Mouse (Mus musculus): ENCODE data around the gene Chchd5. TPM values are rescaled to one million over a fixed set of nuclear protein-coding genes. Genes with fewer than 3 reads are reported as not detected.
A peak's percentile ranks its signal among the peaks of the same experiment; 100 is the strongest.

Chchd5 gene
- polyA plus RNA-seq, 1 experiment from 2014 or later = 26.9 TPM

DNA sequence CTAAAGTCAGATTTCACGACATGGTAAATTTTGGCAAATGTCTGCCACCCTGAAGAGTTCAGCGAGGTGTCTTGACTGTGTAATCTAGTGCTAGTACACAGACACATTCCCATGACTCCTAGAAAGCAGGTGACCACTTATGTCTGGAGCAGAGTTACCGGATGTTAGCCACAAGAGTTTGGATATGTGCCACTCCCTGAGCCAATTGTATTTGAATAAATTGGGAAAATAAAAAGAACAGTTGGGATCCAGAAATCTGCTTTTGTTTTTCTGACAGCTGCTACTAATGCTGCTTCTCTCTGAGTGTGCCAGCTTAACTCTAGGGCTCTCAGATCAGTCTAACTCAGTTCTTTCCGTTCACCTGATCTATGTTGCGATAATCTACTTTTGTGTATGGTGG lies 16.6 kb upstream of the Chchd5 start:
- no peak for ATAC-seq (ENCODE audit: low FRiP score, low TSS enrichment)
- H3K27ac ChIP-seq (ENCODE audit: low read depth, low read length) = no peak overlapping the region
- H3K4me3 ChIP-seq (ENCODE audit: low read length) = no peak overlapping the region
- no peak overlapping the region for H3K9ac ChIP-seq (ENCODE audit: low read depth, low read length)
- no peak overlapping the region for H3K4me2 ChIP-seq (replicated peaks; ENCODE audit: low read depth, low read length)
- H3K4me1 ChIP-seq (ENCODE audit: control insufficient read depth, insufficient read depth, low read length) = no peaks in the 10 kb centered on the region
- peaks cover 81% of the 10 kb centered on the region for H3K36me3 ChIP-seq (ENCODE audit: control insufficient read depth, insufficient read depth, low read length)
- H3K27me3 ChIP-seq (ENCODE audit: control insufficient read depth, insufficient read depth, low read length) = no peaks in the 10 kb centered on the region
- WGBS = 96% methylated on average over 5 of the region's 5 CpGs
- no peaks in the 10 kb centered on the region for H3K9me3 ChIP-seq (ENCODE audit: control insufficient read depth, low read length)

DNA sequence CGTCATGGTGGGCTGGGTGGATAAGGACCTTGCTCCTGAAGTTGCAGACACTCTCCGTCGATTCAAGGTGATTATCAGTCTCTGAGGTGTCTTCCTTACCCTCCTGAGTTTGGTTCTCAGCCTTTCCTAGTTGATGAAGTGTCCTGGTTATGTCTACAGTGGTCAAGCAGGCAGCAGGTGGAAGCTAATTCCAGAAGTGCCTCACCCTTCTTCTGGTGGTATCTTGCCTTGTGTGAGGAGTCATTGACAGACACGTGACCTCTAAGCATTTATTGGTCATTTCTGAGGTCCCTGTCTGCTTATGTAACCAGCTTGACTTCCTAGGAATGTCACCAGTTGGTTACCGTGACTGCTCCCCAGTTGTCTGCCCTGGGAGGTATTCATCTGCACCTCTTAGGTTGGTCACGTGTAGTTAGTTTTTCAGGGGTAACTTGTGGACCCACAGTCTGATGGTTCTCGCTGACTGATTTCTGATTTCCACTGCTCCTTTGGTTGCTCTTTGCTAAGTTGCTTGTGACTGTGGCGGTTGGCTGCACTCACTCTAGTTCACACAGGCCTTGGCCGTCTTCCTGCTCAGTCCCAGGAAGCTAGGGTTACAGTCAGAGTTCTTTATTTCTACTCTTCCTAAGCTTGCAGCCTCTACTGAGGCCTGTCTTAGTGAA lies 13.7 kb upstream of the Chchd5 start:
- H3K4me2 ChIP-seq (replicated peaks; ENCODE audit: low read depth, low read length) = no peak overlapping the region
- H3K36me3 ChIP-seq (ENCODE audit: control insufficient read depth, insufficient read depth, low read length) = peaks cover 88% of the 10 kb centered on the region
- WGBS = 86% methylated on average over 9 of the region's 9 CpGs
- H3K27me3 ChIP-seq (ENCODE audit: control insufficient read depth, insufficient read depth, low read length) = no peaks in the 10 kb centered on the region
- no peak overlapping the region for H3K9ac ChIP-seq (ENCODE audit: low read depth, low read length)
- no peaks in the 10 kb centered on the region for H3K4me1 ChIP-seq (ENCODE audit: control insufficient read depth, insufficient read depth, low read length)
- peak overlapping the region; percentile 4; the same call in 1 of the 2 replicates for H3K27ac ChIP-seq (ENCODE audit: low read depth, low read length)
- ATAC-seq (ENCODE audit: low FRiP score, low TSS enrichment) = no peak
- H3K4me3 ChIP-seq (ENCODE audit: low read length) = no peak overlapping the region
- no peaks in the 10 kb centered on the region for H3K9me3 ChIP-seq (ENCODE audit: control insufficient read depth, low read length)

DNA sequence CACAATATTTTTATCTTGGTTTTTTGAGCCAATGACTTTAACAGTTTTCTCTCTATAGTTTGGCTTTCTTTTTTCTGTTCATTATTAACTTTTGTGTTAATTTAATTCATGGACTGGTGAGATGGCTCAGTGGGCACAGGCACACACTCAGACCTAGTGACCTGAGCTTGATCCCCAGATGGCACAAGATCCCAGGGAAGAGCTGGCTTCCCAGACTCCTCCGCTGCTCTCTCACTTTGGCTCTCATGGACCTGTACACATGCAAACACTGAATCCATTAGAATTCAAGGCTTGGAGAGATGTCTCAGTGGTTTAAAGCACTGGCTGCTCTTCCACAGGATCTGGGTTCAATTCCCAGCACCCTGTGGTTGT lies 13.1 kb upstream of the Chchd5 start:
- peaks cover 90% of the 10 kb centered on the region for H3K36me3 ChIP-seq (ENCODE audit: control insufficient read depth, insufficient read depth, low read length)
- WGBS = 87% methylated on average over 1 of the region's 1 CpGs
- no peak for ATAC-seq (ENCODE audit: low FRiP score, low TSS enrichment)

DNA sequence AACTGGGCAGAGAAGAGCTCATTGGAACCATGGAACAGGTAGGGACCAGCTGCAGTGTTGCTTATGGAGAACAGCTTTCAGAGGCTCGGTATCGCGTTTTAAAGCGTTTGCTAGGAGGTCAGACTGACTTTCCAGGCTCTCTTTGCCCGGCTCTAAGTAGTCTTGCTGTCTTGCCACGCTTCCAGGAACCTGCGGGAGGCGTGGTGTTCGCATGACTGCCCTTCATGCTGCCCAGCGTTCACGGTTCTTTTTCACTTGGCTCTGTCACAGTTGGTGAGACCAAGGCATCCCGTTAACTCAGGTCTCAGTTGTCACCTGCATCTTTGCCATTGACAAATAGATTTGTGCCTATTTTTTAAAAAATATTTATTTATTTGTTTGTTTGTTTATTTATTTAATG lies 11.4 kb upstream of the Chchd5 start:
- 91% methylated on average over 12 of the region's 12 CpGs for WGBS
- Histone ChIP-seq H3K9me3 (ENCODE audit: control insufficient read depth, low read length) (no peaks in the 10 kb centered on the region), H3K4me2 (replicated peaks; ENCODE audit: low read depth, low read length) (no peak overlapping the region), H3K9ac (ENCODE audit: low read depth, low read length) (no peak overlapping the region), H3K27me3 (ENCODE audit: control insufficient read depth, insufficient read depth, low read length) (no peaks in the 10 kb centered on the region), H3K4me1 (ENCODE audit: control insufficient read depth, insufficient read depth, low read length) (no peaks in the 10 kb centered on the region), H3K36me3 (ENCODE audit: control insufficient read depth, insufficient read depth, low read length) (peaks cover 92% of the 10 kb centered on the region), H3K4me3 (ENCODE audit: low read length) (no peak overlapping the region), H3K27ac (ENCODE audit: low read depth, low read length) (no peak overlapping the region)
- no peak for ATAC-seq (ENCODE audit: low FRiP score, low TSS enrichment)

More for the DNA sequence above, 13.1 kb upstream of the Chchd5 start:
- H3K4me1 ChIP-seq (ENCODE audit: control insufficient read depth, insufficient read depth, low read length) = no peaks in the 10 kb centered on the region
- H3K4me2 ChIP-seq (replicated peaks; ENCODE audit: low read depth, low read length) = no peak overlapping the region
- H3K27me3 ChIP-seq (ENCODE audit: control insufficient read depth, insufficient read depth, low read length) = no peaks in the 10 kb centered on the region
- H3K9me3 ChIP-seq (ENCODE audit: control insufficient read depth, low read length) = no peaks in the 10 kb centered on the region
- H3K9ac ChIP-seq (ENCODE audit: low read depth, low read length) = no peak overlapping the region
- H3K27ac ChIP-seq (ENCODE audit: low read depth, low read length) = no peak overlapping the region; the same call in 1 of the 2 replicates
- H3K4me3 ChIP-seq (ENCODE audit: low read length) = no peak overlapping the region

GRCm38 (mm10) chr2:129121986-129122385 lies 7.5 kb upstream of the Chchd5 start:
- no peak overlapping the region for H3K4me3 ChIP-seq (ENCODE audit: low read length)
- peaks cover 87% of the 10 kb centered on the region for H3K36me3 ChIP-seq (ENCODE audit: control insufficient read depth, insufficient read depth, low read length)
- no peak for ATAC-seq (ENCODE audit: low FRiP score, low TSS enrichment)
- no peak overlapping the region for H3K9ac ChIP-seq (ENCODE audit: low read depth, low read length)
- 96% methylated on average over 8 of the region's 8 CpGs for WGBS
- no peak overlapping the region for H3K4me2 ChIP-seq (replicated peaks; ENCODE audit: low read depth, low read length)
- H3K9me3 ChIP-seq (ENCODE audit: control insufficient read depth, low read length) = no peaks in the 10 kb centered on the region
- no peak overlapping the region for H3K27ac ChIP-seq (ENCODE audit: low read depth, low read length)
- no peaks in the 10 kb centered on the region for H3K27me3 ChIP-seq (ENCODE audit: control insufficient read depth, insufficient read depth, low read length)
- H3K4me1 ChIP-seq (ENCODE audit: control insufficient read depth, insufficient read depth, low read length) = no peaks in the 10 kb centered on the region

DNA sequence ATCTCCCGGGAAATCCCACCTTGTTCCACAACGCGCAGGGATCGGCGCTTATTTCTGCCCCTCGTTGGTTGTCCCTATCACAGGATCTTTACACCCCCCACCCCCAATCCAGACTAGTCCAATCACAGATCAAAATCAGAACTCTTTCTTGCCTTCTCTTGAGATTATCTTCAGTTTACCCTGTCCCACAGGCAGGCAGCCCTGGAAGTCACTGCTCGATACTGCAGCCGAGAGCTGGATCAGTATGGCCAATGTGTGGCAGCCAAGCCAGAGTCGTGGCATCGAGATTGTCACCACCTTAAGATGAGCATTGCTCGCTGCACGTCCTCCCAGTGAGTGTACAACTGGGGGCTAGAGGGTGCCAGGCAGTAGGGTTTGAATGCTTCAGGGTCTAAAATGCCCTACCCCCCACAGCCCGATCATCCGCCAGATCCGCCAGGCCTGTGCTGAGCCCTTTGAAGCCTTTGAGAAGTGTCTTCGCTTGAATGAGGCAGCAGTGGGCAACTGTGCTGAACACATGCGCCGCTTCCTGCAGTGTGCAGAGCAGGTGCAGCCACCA lies 566 bp downstream of the Chchd5 start:
- Histone ChIP-seq H3K4me2 (replicated peaks; ENCODE audit: low read depth, low read length) (peak overlapping the region; percentile 61), H3K9ac (ENCODE audit: low read depth, low read length) (peak overlapping the region; percentile 46; the same call in 1 of the 2 replicates), H3K27ac (ENCODE audit: low read depth, low read length) (peak overlapping the region; percentile 53), H3K4me1 (ENCODE audit: control insufficient read depth, insufficient read depth, low read length) (peaks cover 6% of the 10 kb centered on the region), H3K27me3 (ENCODE audit: control insufficient read depth, insufficient read depth, low read length) (no peaks in the 10 kb centered on the region), H3K9me3 (ENCODE audit: control insufficient read depth, low read length) (peaks cover 5% of the 10 kb centered on the region; the same call in 1 of the 2 replicates), H3K36me3 (ENCODE audit: control insufficient read depth, insufficient read depth, low read length) (peaks cover 36% of the 10 kb centered on the region), H3K4me3 (ENCODE audit: low read length) (peak overlapping the region; percentile 64)
- ATAC-seq (ENCODE audit: low FRiP score, low TSS enrichment) = peak; percentile 14
- WGBS = 40% methylated on average over 18 of the region's 18 CpGs

GRCm38 (mm10) chr2:129130776-129131175 lies 1.3 kb downstream of the Chchd5 start:
- Histone ChIP-seq H3K27me3 (ENCODE audit: control insufficient read depth, insufficient read depth, low read length) (no peaks in the 10 kb centered on the region), H3K4me3 (ENCODE audit: low read length) (peak overlapping the region; percentile 64; the same call in 1 of the 2 replicates), H3K4me1 (ENCODE audit: control insufficient read depth, insufficient read depth, low read length) (peaks cover 6% of the 10 kb centered on the region), H3K4me2 (replicated peaks; ENCODE audit: low read depth, low read length) (no peak overlapping the region; the same call in 1 of the 2 replicates), H3K27ac (ENCODE audit: low read depth, low read length) (no peak overlapping the region), H3K9ac (ENCODE audit: low read depth, low read length) (no peak overlapping the region), H3K36me3 (ENCODE audit: control insufficient read depth, insufficient read depth, low read length) (peaks cover 29% of the 10 kb centered on the region), H3K9me3 (ENCODE audit: control insufficient read depth, low read length) (peaks cover 5% of the 10 kb centered on the region; the same call in 1 of the 2 replicates)
- 87% methylated on average over 2 of the region's 2 CpGs for WGBS
- no peak for ATAC-seq (ENCODE audit: low FRiP score, low TSS enrichment)

GRCm38 (mm10) chr2:129132231-129132630 lies 2.7 kb downstream of the Chchd5 start:
- no peak for ATAC-seq (ENCODE audit: low FRiP score, low TSS enrichment)
- H3K9me3 ChIP-seq (ENCODE audit: control insufficient read depth, low read length) = peaks cover 5% of the 10 kb centered on the region; the same call in 1 of the 2 replicates
- no peak overlapping the region for H3K4me2 ChIP-seq (replicated peaks; ENCODE audit: low read depth, low read length)
- 91% methylated on average over 7 of the region's 7 CpGs for WGBS
- H3K4me1 ChIP-seq (ENCODE audit: control insufficient read depth, insufficient read depth, low read length) = peaks cover 6% of the 10 kb centered on the region
- no peak overlapping the region for H3K9ac ChIP-seq (ENCODE audit: low read depth, low read length)
- H3K4me3 ChIP-seq (ENCODE audit: low read length) = no peak overlapping the region
- peaks cover 17% of the 10 kb centered on the region for H3K36me3 ChIP-seq (ENCODE audit: control insufficient read depth, insufficient read depth, low read length)
- H3K27ac ChIP-seq (ENCODE audit: low read depth, low read length) = no peak overlapping the region
- H3K27me3 ChIP-seq (ENCODE audit: control insufficient read depth, insufficient read depth, low read length) = no peaks in the 10 kb centered on the region

- Histone ChIP-seq H3K27me3 (ENCODE audit: control insufficient read depth, insufficient read depth, low read length) (no peaks in the 10 kb centered on the region), H3K4me2 (replicated peaks; ENCODE audit: low read depth, low read length) (no peak overlapping the region), H3K4me3 (ENCODE audit: low read length) (no peak overlapping the region), H3K9me3 (ENCODE audit: control insufficient read depth, low read length) (peaks cover 5% of the 10 kb centered on the region; the same call in 1 of the 2 replicates), H3K9ac (ENCODE audit: low read depth, low read length) (no peak overlapping the region), H3K4me1 (ENCODE audit: control insufficient read depth, insufficient read depth, low read length) (peaks cover 6% of the 10 kb centered on the region), H3K27ac (ENCODE audit: low read depth, low read length) (no peak overlapping the region), H3K36me3 (ENCODE audit: control insufficient read depth, insufficient read depth, low read length) (peaks cover 10% of the 10 kb centered on the region)
- ATAC-seq (ENCODE audit: low FRiP score, low TSS enrichment) = no peak
- 93% methylated on average over 14 of the region's 14 CpGs for WGBS
These were observed 3.7 kb downstream of the Chchd5 start for GRCm38 (mm10) chr2:129133006-129133805.
